8 mouse cellular contexts compared by ENCODE assay signal in the genomic region with DNA sequence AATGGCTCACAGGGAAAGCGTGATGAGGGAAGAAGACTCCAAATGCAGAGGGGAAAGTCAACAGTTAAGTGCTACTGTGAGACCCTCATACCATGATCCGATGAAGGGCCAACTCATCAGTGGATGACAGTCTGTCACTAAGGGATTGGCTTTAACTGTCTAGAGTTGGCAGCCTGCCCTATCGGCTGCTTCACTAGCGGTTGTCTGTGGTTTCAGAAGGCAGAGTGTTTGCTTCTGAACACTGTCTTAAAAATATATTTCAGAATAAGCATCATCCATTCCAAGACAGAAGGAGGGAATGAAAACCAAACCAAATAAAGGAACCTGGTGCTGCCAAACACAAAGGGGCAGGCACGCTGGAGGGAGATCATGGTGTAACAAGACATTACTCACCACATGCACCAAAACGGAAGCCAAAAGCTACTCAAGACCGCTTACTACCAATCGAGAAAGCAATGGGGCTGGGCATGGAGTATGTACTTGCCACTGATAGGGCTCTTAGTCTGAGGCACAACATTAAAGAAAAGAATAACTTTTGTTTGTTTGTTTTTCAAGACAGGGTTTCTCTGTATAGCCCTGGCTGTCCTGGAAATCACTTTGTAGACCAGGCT. TPM values are rescaled to one million over a fixed set of nuclear protein-coding genes. Genes with fewer than 3 reads are reported as not detected.
DNase-seq lines count a peak whose midpoint lies in the region; ATAC-seq and TF ChIP-seq lines count a peak whose summit lies in the region.

No protein-coding gene starts in this region.

- H3K4me3 ChIP-seq in forebrain, embryonic 15.5 days: no peak overlapping the region
- no peak overlapping the region for H3K4me3 ChIP-seq in forebrain, embryonic 12.5 days (replicated peaks)
- no peak overlapping the region for H3K4me3 ChIP-seq in midbrain, postnatal 0 days (ENCODE audit: low read depth, low read length)
- no peak overlapping the region for H3K4me3 ChIP-seq in midbrain, embryonic 16.5 days (ENCODE audit: low read depth, low read length)
- no peak overlapping the region for H3K4me3 ChIP-seq in forebrain, postnatal 0 days (ENCODE audit: low read depth, low read length)
- no peak overlapping the region for H3K4me3 ChIP-seq in liver, embryonic 12.5 days

- no peak overlapping the region for H3K4me2 ChIP-seq in forebrain, embryonic 15.5 days (replicated peaks)
- no peak overlapping the region for H3K4me2 ChIP-seq in forebrain, embryonic 12.5 days
- H3K4me2 ChIP-seq in midbrain, postnatal 0 days (ENCODE audit: low read depth, low read length, poor library complexity, severe bottlenecking): no peak overlapping the region
- H3K4me2 ChIP-seq in midbrain, embryonic 16.5 days (ENCODE audit: low read length): no peak overlapping the region
- no peak overlapping the region for H3K4me2 ChIP-seq in forebrain, postnatal 0 days (ENCODE audit: low read depth)
- H3K4me2 ChIP-seq in liver, embryonic 12.5 days: no peak overlapping the region

- WGBS in forebrain, embryonic 15.5 days: 61% methylated on average over 8 of the region's 8 CpGs
- WGBS in forebrain, embryonic 12.5 days: 91% methylated on average over 8 of the region's 8 CpGs
- WGBS in midbrain, postnatal 0 days: 75% methylated on average over 8 of the region's 8 CpGs
- 81% methylated on average over 8 of the region's 8 CpGs for WGBS in midbrain, embryonic 16.5 days
- 54% methylated on average over 8 of the region's 8 CpGs for WGBS in forebrain, postnatal 0 days
- WGBS in liver, embryonic 12.5 days (ENCODE audit: insufficient replicate concordance): 71% methylated on average over 8 of the region's 8 CpGs

- H3K4me1 ChIP-seq in forebrain, embryonic 15.5 days: peaks cover 43% of the 10 kb centered on the region
- peaks cover 22% of the 10 kb centered on the region for H3K4me1 ChIP-seq in forebrain, embryonic 12.5 days
- peaks cover 2% of the 10 kb centered on the region; the same call in 1 of the 2 replicates for H3K4me1 ChIP-seq in midbrain, postnatal 0 days (ENCODE audit: insufficient read depth, low read length)
- H3K4me1 ChIP-seq in midbrain, embryonic 16.5 days (ENCODE audit: control insufficient read depth, insufficient read depth, low read length): peaks cover 12% of the 10 kb centered on the region
- H3K4me1 ChIP-seq in forebrain, postnatal 0 days (ENCODE audit: insufficient read depth): 0 out of 2 replicates have a peak, but pooled peaks cover 5% of the 10 kb centered on the region
- peaks cover 69% of the 10 kb centered on the region for H3K4me1 ChIP-seq in liver, embryonic 12.5 days

- no peak overlapping the region for H3K9ac ChIP-seq in forebrain, embryonic 15.5 days (replicated peaks)
- no peak overlapping the region for H3K9ac ChIP-seq in forebrain, embryonic 12.5 days
- no peak overlapping the region for H3K9ac ChIP-seq in midbrain, postnatal 0 days (replicated peaks; ENCODE audit: low read length, poor library complexity, severe bottlenecking)
- no peak overlapping the region for H3K9ac ChIP-seq in midbrain, embryonic 16.5 days (ENCODE audit: low read depth, low read length)
- H3K9ac ChIP-seq in forebrain, postnatal 0 days: no peak overlapping the region
- H3K9ac ChIP-seq in liver, embryonic 12.5 days: no peak overlapping the region

- ATAC-seq in forebrain, embryonic 15.5 days (replicated peaks): 0 out of 2 replicates have a peak, but pooled peaks have one; percentile 19
- ATAC-seq in forebrain, embryonic 12.5 days (ENCODE audit: low FRiP score): no peak
- no peak for ATAC-seq in midbrain, postnatal 0 days (ENCODE audit: low FRiP score)
- ATAC-seq in midbrain, embryonic 16.5 days: no peak
- ATAC-seq in forebrain, postnatal 0 days: peak; percentile 78
- no peak for ATAC-seq in liver, embryonic 12.5 days

- no peaks in the 10 kb centered on the region for H3K36me3 ChIP-seq in forebrain, embryonic 15.5 days
- H3K36me3 ChIP-seq in forebrain, embryonic 12.5 days (replicated peaks): no peaks in the 10 kb centered on the region
- H3K36me3 ChIP-seq in midbrain, postnatal 0 days (ENCODE audit: insufficient read depth, low read length): no peaks in the 10 kb centered on the region
- H3K36me3 ChIP-seq in midbrain, embryonic 16.5 days (ENCODE audit: control insufficient read depth, insufficient read depth, low read length): no peaks in the 10 kb centered on the region
- no peaks in the 10 kb centered on the region for H3K36me3 ChIP-seq in forebrain, postnatal 0 days (ENCODE audit: insufficient read depth)
- H3K36me3 ChIP-seq in liver, embryonic 12.5 days: no peaks in the 10 kb centered on the region

- no peaks in the 10 kb centered on the region for H3K27me3 ChIP-seq in forebrain, embryonic 15.5 days
- no peaks in the 10 kb centered on the region for H3K27me3 ChIP-seq in forebrain, embryonic 12.5 days
- no peaks in the 10 kb centered on the region for H3K27me3 ChIP-seq in midbrain, postnatal 0 days (ENCODE audit: insufficient read depth, low read length)
- no peaks in the 10 kb centered on the region for H3K27me3 ChIP-seq in midbrain, embryonic 16.5 days (ENCODE audit: control insufficient read depth, insufficient read depth, low read depth, low read length)
- no peaks in the 10 kb centered on the region for H3K27me3 ChIP-seq in forebrain, postnatal 0 days (ENCODE audit: insufficient read depth, low read length)
- no peaks in the 10 kb centered on the region for H3K27me3 ChIP-seq in liver, embryonic 12.5 days (replicated peaks)

- peak overlapping the region; percentile 57; the same call in 1 of the 2 replicates for H3K27ac ChIP-seq in forebrain, embryonic 15.5 days (replicated peaks)
- H3K27ac ChIP-seq in forebrain, embryonic 12.5 days: no peak overlapping the region
- H3K27ac ChIP-seq in midbrain, postnatal 0 days (ENCODE audit: low read depth, low read length): no peak overlapping the region
- no peak overlapping the region for H3K27ac ChIP-seq in midbrain, embryonic 16.5 days (ENCODE audit: low read length)
- H3K27ac ChIP-seq in forebrain, postnatal 0 days (ENCODE audit: low read depth, low read length): peak overlapping the region; percentile 59; the same call in 1 of the 2 replicates
- H3K27ac ChIP-seq in liver, embryonic 12.5 days: no peak overlapping the region

- no peaks in the 10 kb centered on the region for H3K9me3 ChIP-seq in forebrain, embryonic 15.5 days
- H3K9me3 ChIP-seq in forebrain, embryonic 12.5 days: no peaks in the 10 kb centered on the region
- no peaks in the 10 kb centered on the region for H3K9me3 ChIP-seq in midbrain, postnatal 0 days (ENCODE audit: low read length)
- no peaks in the 10 kb centered on the region for H3K9me3 ChIP-seq in midbrain, embryonic 16.5 days (replicated peaks; ENCODE audit: control insufficient read depth, low read length, poor library complexity, severe bottlenecking)
- H3K9me3 ChIP-seq in forebrain, postnatal 0 days (ENCODE audit: low read length): no peaks in the 10 kb centered on the region
- no peaks in the 10 kb centered on the region for H3K9me3 ChIP-seq in liver, embryonic 12.5 days (replicated peaks)

- no peak for TF ChIP-seq CTCF in midbrain, postnatal 0 days (IDR thresholded peaks at IDR 0.05)
- TF ChIP-seq CTCF in forebrain, postnatal 0 days (IDR thresholded peaks at IDR 0.05; ENCODE audit: low read depth): no peak

- DNase-seq in midbrain, postnatal 0 days (ENCODE audit: low spot score): peak; percentile 55
- DNase-seq in forebrain, postnatal 0 days: peak; percentile 67
- DNase-seq in right cerebral cortex, postnatal 4 days: peak; percentile 65
- no peak for DNase-seq in testis, postnatal 14 days (ENCODE audit: low spot score)

RNA-seq across cellular contexts. Expression of a gene that starts 26.6 kb away (rescaled TPM):
- 52.8 and 57.7 TPM in 2 replicates for polyA plus RNA-seq in forebrain, embryonic 15.5 days (2015; fragmentation: Nextera tagmentation; extraction: Ambion mirVana)
- polyA plus RNA-seq in forebrain, embryonic 12.5 days (2016; fragmentation: Nextera tagmentation; extraction: Ambion mirVana): 47.6 and 53.5 TPM in 2 replicates
- 41.2 and 49.1 TPM in 2 replicates for total RNA-seq in midbrain, postnatal 0 days (2014; rRNA removed)
- polyA plus RNA-seq in midbrain, postnatal 0 days (2015; fragmentation: Nextera tagmentation; extraction: Ambion mirVana): 38.0 and 38.1 TPM in 2 replicates
- polyA plus RNA-seq in midbrain, embryonic 16.5 days (2015; fragmentation: Nextera tagmentation; extraction: Ambion mirVana): 42.2 and 43.8 TPM in 2 replicates
- total RNA-seq in forebrain, postnatal 0 days (2014; rRNA removed): 35.8 and 38.7 TPM in 2 replicates
- 30.0 and 35.7 TPM in 2 replicates for polyA plus RNA-seq in forebrain, postnatal 0 days (2015; fragmentation: Nextera tagmentation; extraction: Ambion mirVana)
- polyA plus RNA-seq in liver, embryonic 12.5 days (2016; fragmentation: Nextera tagmentation; extraction: Ambion mirVana): 41.3 and 42.0 TPM in 2 replicates

RNA-seq across cellular contexts. Expression of a gene that starts 48.0 kb away (rescaled TPM):
- polyA plus RNA-seq in forebrain, embryonic 15.5 days (2015; fragmentation: Nextera tagmentation; extraction: Ambion mirVana): 60.7 and 67.7 TPM in 2 replicates
- polyA plus RNA-seq in forebrain, embryonic 12.5 days (2016; fragmentation: Nextera tagmentation; extraction: Ambion mirVana): 88.6 and 89.4 TPM in 2 replicates
- 40.7 and 53.1 TPM in 2 replicates for total RNA-seq in midbrain, postnatal 0 days (2014; rRNA removed)
- polyA plus RNA-seq in midbrain, postnatal 0 days (2015; fragmentation: Nextera tagmentation; extraction: Ambion mirVana): 8.9 and 9.7 TPM in 2 replicates
- polyA plus RNA-seq in midbrain, embryonic 16.5 days (2015; fragmentation: Nextera tagmentation; extraction: Ambion mirVana): 17.9 and 20.1 TPM in 2 replicates
- 41.9 and 49.6 TPM in 2 replicates for total RNA-seq in forebrain, postnatal 0 days (2014; rRNA removed)
- 13.7 and 14.5 TPM in 2 replicates for polyA plus RNA-seq in forebrain, postnatal 0 days (2015; fragmentation: Nextera tagmentation; extraction: Ambion mirVana)
- polyA plus RNA-seq in liver, embryonic 12.5 days (2016; fragmentation: Nextera tagmentation; extraction: Ambion mirVana): 4.0 and 5.1 TPM in 2 replicates

Comparison
In these comparisons a context has a peak if more than half of its experiments do, and no peak if none do; other contexts are left out.
1. ATAC-seq: peak in forebrain, embryonic 15.5 days (single experiment) and forebrain, postnatal 0 days (single experiment); none in forebrain, embryonic 12.5 days (single experiment), midbrain, postnatal 0 days (single experiment), midbrain, embryonic 16.5 days (single experiment) and liver, embryonic 12.5 days (single experiment).
2. H3K27ac ChIP-seq: peak in forebrain, embryonic 15.5 days (single experiment) and forebrain, postnatal 0 days (single experiment); none in forebrain, embryonic 12.5 days (single experiment), midbrain, postnatal 0 days (single experiment), midbrain, embryonic 16.5 days (single experiment) and liver, embryonic 12.5 days (single experiment).